Mouse (Mus musculus) limb, embryonic 11.5 days (tissue): Measurements from ENCODE around the gene Elmo1. TPM values are rescaled to one million over a fixed set of nuclear protein-coding genes. Genes with fewer than 3 reads are reported as not detected.

Source experiments
- ATAC-seq: fragments of 200-750 bp; cut with Nextera tagmentation; 2 replicates; pipeline ENCODE4 v1.8.0; 2017; ENCODE audit warnings: low read depth; ENCODE audit not compliant: insufficient number of reproducible peaks, low FRiP score, low TSS enrichment
- DNase-seq: peaks from one replicate; pipeline ENCODE4 v3.0.0-alpha.2; 2015; ENCODE audit warnings: low spot score
- H3K27ac ChIP-seq: fragments of 300-500 bp; sonication (generic); replicated peaks from 2 replicates; pipeline ENCODE4 v1.5.1; 2014; ENCODE audit warnings: low read depth, mild to moderate bottlenecking, low read length
- H3K27me3 ChIP-seq: fragments of 300-500 bp; sonication (generic); 2 replicates; pipeline ENCODE4 v1.6.1; 2014; ENCODE audit warnings: mild to moderate bottlenecking, low read length, mixed read lengths; ENCODE audit not compliant: control insufficient read depth, insufficient read depth
- H3K36me3 ChIP-seq: fragments of 300-500 bp; sonication (generic); 2 replicates; pipeline ENCODE4 v1.6.1; 2014; ENCODE audit warnings: mild to moderate bottlenecking, low read length, moderate library complexity, mixed read lengths; ENCODE audit not compliant: control insufficient read depth, insufficient read depth
- H3K4me1 ChIP-seq: fragments of 300-500 bp; sonication (generic); 2 replicates; pipeline ENCODE4 v1.6.1; 2014; ENCODE audit warnings: low read length, mixed read lengths; ENCODE audit not compliant: control insufficient read depth, insufficient read depth
- H3K4me2 ChIP-seq: fragments of 300-500 bp; sonication (generic); 2 replicates; pipeline ENCODE4 v1.6.1; 2014; ENCODE audit warnings: low read depth, mild to moderate bottlenecking, moderate library complexity; ENCODE audit not compliant: severe bottlenecking
- H3K4me3 ChIP-seq: fragments of 300-500 bp; sonication (generic); 2 replicates; pipeline ENCODE4 v1.5.1; 2014; ENCODE audit warnings: low read depth, low read length
- H3K9ac ChIP-seq: fragments of 300-500 bp; sonication (generic); 2 replicates; pipeline ENCODE4 v1.6.1; 2014; ENCODE audit warnings: mild to moderate bottlenecking, low read length
- H3K9me3 ChIP-seq: fragments of 300-500 bp; sonication (generic); 2 replicates; pipeline ENCODE4 v1.6.1; 2016; ENCODE audit warnings: low read length; ENCODE audit not compliant: control insufficient read depth
- WGBS: fragments of 180-500 bp; shearing (Covaris S2); extraction: QIAGEN DNeasy Blood & Tissue Kit; methylation state at CpG from one replicate; pipeline ENCODE4 v1.1.7; 2014; 5-methylcytosine and 5-hydroxymethylcytosine counted together
- polyA plus RNA-seq: library from polyadenylated mRNA; unstranded; fragments of >200 nt; fragmentation: Nextera tagmentation; extraction: Ambion mirVana; gene quantifications from 2 replicates; pipeline ENCODE4 v1.2.1, GENCODE M21; 2014

Gene Elmo1
- polyA plus RNA-seq, 1 experiment from 2014 or later: 9.6 TPM

- DNase-seq (no peak), ATAC-seq (no peak)
- 86% methylated on average over 8 of the region's 8 CpGs for WGBS
Observed at GRCm38 (mm10) chr13:20121385-20122043, 31.1 kb downstream of the Elmo1 start.

GRCm38 (mm10) chr13:20123975-20124374 lies 33.6 kb downstream of the Elmo1 start:
- no peak overlapping the region for H3K4me2 ChIP-seq
- H3K36me3 ChIP-seq: no peaks in the 10 kb centered on the region
- 78% methylated on average over 3 of the region's 3 CpGs for WGBS
- DNase-seq (no peak), ATAC-seq (no peak)
- no peak overlapping the region for H3K27ac ChIP-seq
- H3K4me3 ChIP-seq: no peak overlapping the region
- no peaks in the 10 kb centered on the region for H3K4me1 ChIP-seq
- no peaks in the 10 kb centered on the region for H3K9me3 ChIP-seq
- no peak overlapping the region for H3K9ac ChIP-seq
- no peaks in the 10 kb centered on the region for H3K27me3 ChIP-seq

More at GRCm38 (mm10) chr13:20121385-20122043, 31.1 kb downstream of the Elmo1 start:
- Histone ChIP-seq H3K4me1 (no peaks in the 10 kb centered on the region), H3K27me3 (no peaks in the 10 kb centered on the region), H3K4me3 (no peak overlapping the region), H3K4me2 (no peak overlapping the region), H3K27ac (no peak overlapping the region), H3K9ac (no peak overlapping the region), H3K9me3 (no peaks in the 10 kb centered on the region), H3K36me3 (no peaks in the 10 kb centered on the region)

GRCm38 (mm10) chr13:20124965-20125364 lies 34.6 kb downstream of the Elmo1 start:
- no peak for ATAC-seq
- no peak overlapping the region for H3K27ac ChIP-seq
- no peak overlapping the region for H3K4me3 ChIP-seq
- H3K36me3 ChIP-seq: no peaks in the 10 kb centered on the region
- no peaks in the 10 kb centered on the region for H3K9me3 ChIP-seq
- H3K4me2 ChIP-seq: no peak overlapping the region
- 69% methylated on average over 7 of the region's 7 CpGs for WGBS
- DNase-seq: no peak
- no peak overlapping the region for H3K9ac ChIP-seq
- H3K27me3 ChIP-seq: no peaks in the 10 kb centered on the region
- H3K4me1 ChIP-seq: no peaks in the 10 kb centered on the region

GRCm38 (mm10) chr13:20125845-20126244 lies 35.4 kb downstream of the Elmo1 start:
- no peaks in the 10 kb centered on the region for H3K4me1 ChIP-seq
- H3K27ac ChIP-seq: no peak overlapping the region
- H3K27me3 ChIP-seq: no peaks in the 10 kb centered on the region
- H3K36me3 ChIP-seq: no peaks in the 10 kb centered on the region
- ATAC-seq (no peak), DNase-seq (no peak)
- 89% methylated on average over 10 of the region's 10 CpGs for WGBS
- H3K9me3 ChIP-seq: no peaks in the 10 kb centered on the region
- H3K9ac ChIP-seq: no peak overlapping the region
- H3K4me2 ChIP-seq: no peak overlapping the region
- H3K4me3 ChIP-seq: no peak overlapping the region

- no peak for DNase-seq
- H3K36me3 ChIP-seq: no peaks in the 10 kb centered on the region
- H3K4me1 ChIP-seq: no peaks in the 10 kb centered on the region
- H3K9me3 ChIP-seq: no peaks in the 10 kb centered on the region
- no peaks in the 10 kb centered on the region for H3K27me3 ChIP-seq
- ATAC-seq: no peak
- H3K27ac ChIP-seq: no peak overlapping the region
- no peak overlapping the region for H3K4me3 ChIP-seq
- no peak overlapping the region for H3K4me2 ChIP-seq
- H3K9ac ChIP-seq: no peak overlapping the region
- 74% methylated on average over 4 of the region's 4 CpGs for WGBS
Observed at GRCm38 (mm10) chr13:20127553-20127952, 37.2 kb downstream of the Elmo1 start.

GRCm38 (mm10) chr13:20128097-20128496 lies 37.7 kb downstream of the Elmo1 start:
- WGBS: 82% methylated on average over 4 of the region's 4 CpGs

DNA sequence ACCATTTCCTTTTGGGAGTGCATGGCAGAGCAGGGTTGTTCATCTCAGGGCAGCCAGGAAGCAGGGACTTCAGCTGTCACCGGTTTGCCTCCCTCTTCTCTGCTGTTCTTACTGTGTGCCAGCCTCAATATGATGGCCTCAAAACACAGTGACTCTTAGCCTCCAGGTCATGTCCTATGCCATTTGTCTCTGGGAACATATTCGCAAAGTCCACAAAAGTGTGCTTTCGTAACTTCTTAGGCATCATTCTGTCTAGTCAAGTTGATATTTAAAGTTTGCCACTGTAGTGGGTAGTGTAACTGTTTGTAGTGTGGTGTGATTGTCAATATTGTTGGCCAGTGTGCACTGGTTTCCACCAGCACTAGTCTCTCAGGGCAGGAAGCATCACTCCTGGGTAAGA lies 40.3 kb downstream of the Elmo1 start:
- no peak overlapping the region for H3K27ac ChIP-seq
- H3K9me3 ChIP-seq: no peaks in the 10 kb centered on the region
- no peak for DNase-seq
- H3K4me1 ChIP-seq: peaks cover 7% of the 10 kb centered on the region
- H3K36me3 ChIP-seq: no peaks in the 10 kb centered on the region
- no peak overlapping the region for H3K4me2 ChIP-seq
- no peak overlapping the region for H3K4me3 ChIP-seq
- no peaks in the 10 kb centered on the region for H3K27me3 ChIP-seq
- no peak overlapping the region for H3K9ac ChIP-seq
- 86% methylated on average over 3 of the region's 3 CpGs for WGBS
- ATAC-seq: no peak

More at GRCm38 (mm10) chr13:20128097-20128496, 37.7 kb downstream of the Elmo1 start:
- Histone ChIP-seq H3K4me1 (no peaks in the 10 kb centered on the region), H3K4me3 (no peak overlapping the region), H3K36me3 (no peaks in the 10 kb centered on the region), H3K9me3 (no peaks in the 10 kb centered on the region), H3K9ac (no peak overlapping the region), H3K27me3 (no peaks in the 10 kb centered on the region), H3K27ac (no peak overlapping the region), H3K4me2 (no peak overlapping the region)
- DNase-seq (no peak), ATAC-seq (no peak)

GRCm38 (mm10) chr13:20131322-20131997 lies 41.1 kb downstream of the Elmo1 start:
- 87% methylated on average over 5 of the region's 5 CpGs for WGBS
- no peak overlapping the region for H3K4me2 ChIP-seq
- no peaks in the 10 kb centered on the region for H3K9me3 ChIP-seq
- H3K27me3 ChIP-seq: no peaks in the 10 kb centered on the region
- ATAC-seq (no peak), DNase-seq (no peak)
- no peak overlapping the region for H3K9ac ChIP-seq
- H3K4me1 ChIP-seq: peaks cover 7% of the 10 kb centered on the region
- H3K36me3 ChIP-seq: no peaks in the 10 kb centered on the region
- no peak overlapping the region for H3K27ac ChIP-seq
- H3K4me3 ChIP-seq: no peak overlapping the region
